Mouse (Mus musculus): ENCODE data around the gene Atp11a.

Gene Atp11a

DNA sequence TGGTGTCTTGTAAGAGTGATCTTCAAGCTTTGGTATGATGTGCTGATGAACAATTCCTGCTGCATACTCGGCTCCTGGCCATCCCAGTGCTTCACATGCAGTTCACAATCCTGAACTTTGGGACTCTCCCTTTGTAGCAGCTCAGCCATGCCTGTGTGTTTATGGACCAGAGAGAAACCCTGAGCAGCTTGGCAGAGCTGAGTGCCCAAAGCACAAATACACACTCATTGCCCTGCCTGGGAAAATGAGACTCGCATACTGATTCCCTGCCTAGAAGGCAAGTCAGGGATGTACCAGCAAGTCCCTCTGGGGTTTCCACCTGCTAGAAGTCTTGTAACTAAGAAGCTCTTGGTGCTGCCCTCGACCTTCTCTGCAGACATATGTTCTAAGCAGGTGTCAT, 112.8 kb downstream of the Atp11a start:
- DNase-seq (ENCODE audit: extremely low read depth, insufficient read length, low spot score) = no peak

GRCm38 (mm10) chr8:12870656-12871055, 113.8 kb downstream of the Atp11a start:
- no peak for DNase-seq (ENCODE audit: extremely low read depth, insufficient read length, low spot score)

GRCm38 (mm10) chr8:12871461-12871860, 114.6 kb downstream of the Atp11a start:
- DNase-seq (ENCODE audit: extremely low read depth, insufficient read length, low spot score) = no peak

DNA sequence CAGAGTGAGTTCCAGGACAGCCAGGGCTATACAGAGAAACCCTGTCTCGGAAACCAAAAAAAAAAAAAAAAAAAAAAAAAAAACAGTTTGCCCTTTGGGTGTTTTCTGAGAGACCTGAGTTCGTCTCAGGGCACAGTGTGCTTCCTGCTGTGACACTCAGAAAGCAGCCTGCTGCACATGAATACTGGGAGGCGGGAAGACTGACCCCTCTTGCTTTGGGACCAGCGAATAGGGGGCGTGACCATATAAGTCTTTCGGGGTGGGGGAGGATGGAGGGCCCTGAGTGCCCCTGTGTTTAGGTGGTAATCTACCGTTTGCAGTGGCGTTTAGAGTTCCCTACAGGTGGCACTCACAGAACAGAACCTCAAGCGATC, 116.2 kb downstream of the Atp11a start:
- no peak for DNase-seq (ENCODE audit: extremely low read depth, insufficient read length, low spot score)

DNA sequence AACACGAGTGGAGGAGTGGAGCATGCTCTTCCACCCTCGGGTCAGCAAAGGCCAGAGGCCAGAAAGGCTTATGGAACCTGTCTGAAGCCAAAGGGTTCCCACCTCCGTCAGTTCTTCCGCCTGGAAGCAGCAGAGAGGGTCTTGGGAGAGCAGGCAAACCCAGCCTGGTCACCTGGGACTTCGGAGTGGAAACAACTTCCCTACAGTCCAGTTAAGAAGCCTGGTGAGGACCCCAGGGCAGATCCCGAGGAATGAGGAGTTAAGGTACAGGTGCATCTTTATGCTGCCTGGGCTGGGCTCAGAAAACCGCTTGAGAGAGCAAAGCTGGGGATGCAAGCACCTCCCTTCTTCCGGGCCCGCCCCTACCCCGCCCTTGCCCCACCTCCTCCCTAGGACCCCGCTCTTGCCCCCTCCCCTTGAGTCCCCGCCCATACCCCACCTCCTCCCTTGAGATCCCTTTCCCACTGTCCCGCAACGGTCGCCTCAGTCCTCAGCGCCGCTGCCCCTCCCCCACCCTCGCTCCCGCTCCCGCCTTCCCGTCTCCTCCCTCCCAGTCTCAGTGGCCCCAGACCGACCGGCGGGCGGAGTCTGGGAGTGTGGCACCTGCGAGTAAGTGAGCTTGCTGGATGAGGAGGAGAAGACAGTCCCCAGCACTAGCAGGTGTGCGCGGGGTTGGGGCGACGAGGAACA, 116.7 kb downstream of the Atp11a start, which contains the start of gene Mcf2l:
Mcf2l (plus strand) TSS at position 450 of the 690 bp plus-strand sequence.
- no peak for DNase-seq (ENCODE audit: extremely low read depth, insufficient read length, low spot score)

GRCm38 (mm10) chr8:12874194-12874791, 117.5 kb downstream of the Atp11a start:
- no peak for DNase-seq (ENCODE audit: extremely low read depth, insufficient read length, low spot score)

DNA sequence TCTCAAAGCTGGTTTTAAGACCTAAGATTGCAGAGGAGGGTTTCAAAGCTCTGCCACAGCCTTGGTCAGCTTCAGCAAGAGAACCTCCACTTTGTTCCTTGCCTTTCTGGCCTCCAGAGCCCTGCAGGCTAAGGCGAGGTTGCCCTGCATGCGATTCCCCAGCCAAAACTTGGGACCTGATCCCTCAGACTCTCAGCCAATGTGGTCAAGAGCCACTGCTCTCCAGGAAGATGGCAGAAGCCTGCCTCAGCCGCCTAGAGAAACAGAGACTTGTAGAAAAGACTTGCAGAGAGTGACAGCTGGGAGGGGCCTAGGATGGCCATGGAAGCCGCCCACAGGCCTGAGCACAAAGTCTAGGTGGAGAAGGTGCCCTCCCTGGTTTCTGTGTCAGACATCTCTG, 118.2 kb downstream of the Atp11a start:
- DNase-seq (ENCODE audit: extremely low read depth, insufficient read length, low spot score) = no peak

DNA sequence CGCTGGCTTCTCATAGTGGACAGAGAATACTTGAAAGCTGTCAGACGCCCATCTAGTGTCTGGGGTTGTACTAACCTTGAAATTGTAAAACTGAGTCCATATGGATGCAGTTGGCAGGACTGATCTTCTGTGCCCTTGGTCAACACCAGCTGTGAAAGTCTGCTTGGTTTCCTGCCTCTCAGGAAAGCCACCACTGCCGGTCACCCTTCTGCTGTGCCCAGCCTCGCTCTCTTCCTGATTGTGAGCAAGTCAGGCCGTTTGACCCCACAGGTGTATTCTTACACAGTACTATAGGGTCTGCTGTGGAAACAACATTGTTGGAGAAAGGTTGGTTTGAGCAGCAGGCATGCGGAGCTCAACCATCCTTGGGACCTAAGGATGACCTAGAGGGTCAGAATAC, 120.3 kb downstream of the Atp11a start:
- DNase-seq (ENCODE audit: extremely low read depth, insufficient read length, low spot score) = no peak

DNA sequence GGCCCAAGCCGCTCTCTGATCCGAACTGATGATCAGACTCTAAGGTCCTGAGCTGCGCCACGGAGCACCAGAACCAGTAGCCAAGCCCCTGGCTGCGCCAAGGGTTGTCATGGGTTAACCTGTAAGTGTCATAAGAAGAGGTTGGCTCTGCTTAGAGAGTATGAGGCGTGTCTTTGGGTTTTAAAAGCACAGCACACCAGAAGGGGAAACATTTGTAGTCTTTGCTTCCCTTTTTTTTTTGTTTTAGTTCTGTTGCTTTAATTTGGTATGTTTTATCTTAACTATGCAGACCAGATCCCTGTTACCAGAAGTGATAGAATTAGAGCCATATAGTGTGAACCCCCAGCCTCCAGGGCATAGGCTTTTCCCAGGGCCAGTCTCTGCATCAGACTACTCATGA, 123.3 kb downstream of the Atp11a start:
- DNase-seq (ENCODE audit: extremely low read depth, insufficient read length, low spot score) = no peak

DNA sequence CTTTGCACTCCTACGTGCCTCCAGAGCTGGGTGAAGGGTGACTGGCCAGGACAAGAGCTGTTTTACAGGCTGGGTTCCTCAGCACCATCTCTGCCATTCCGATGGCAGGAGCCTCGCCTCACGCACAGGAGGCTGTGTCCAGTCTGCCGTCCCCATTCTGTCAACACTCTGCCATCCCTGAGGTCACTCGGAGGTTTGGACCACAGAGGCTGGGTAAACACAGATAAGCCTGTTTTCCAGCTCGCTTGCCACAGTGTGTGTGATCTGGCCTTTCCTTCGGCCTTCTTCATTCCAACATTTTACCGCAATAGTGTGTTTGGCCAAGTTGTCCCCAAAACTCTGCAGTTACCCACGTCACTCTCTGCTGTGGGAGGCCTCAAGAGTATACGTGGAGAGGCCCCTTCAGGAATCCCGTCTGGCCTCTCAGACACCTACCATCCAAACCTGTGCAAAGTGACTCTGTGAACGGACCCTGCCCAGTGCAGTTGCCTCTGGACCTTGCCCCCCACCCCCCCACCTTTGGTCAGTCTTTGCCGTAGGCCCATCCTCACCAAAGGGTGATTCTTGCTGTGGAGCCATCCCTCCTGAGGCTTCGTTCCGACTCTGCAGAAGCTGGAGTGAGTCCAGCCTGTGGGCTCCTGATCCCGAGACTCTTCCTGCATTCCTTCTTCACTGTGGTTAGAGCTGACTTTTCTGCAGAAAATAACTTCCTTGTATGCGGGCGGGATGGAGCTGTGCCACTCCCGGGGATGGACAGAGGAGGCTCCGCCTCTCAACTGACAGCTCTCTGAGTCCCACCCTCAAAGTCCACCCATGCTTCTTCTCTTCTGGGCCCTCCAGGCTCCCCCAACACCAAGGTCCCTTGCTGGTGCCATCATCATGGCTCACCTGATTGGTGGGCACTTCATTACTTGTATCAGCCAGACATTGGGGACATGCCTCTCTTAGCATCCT, 126.5 kb downstream of the Atp11a start:
- DNase-seq (ENCODE audit: extremely low read depth, insufficient read length, low spot score) = peak; percentile 46

DNA sequence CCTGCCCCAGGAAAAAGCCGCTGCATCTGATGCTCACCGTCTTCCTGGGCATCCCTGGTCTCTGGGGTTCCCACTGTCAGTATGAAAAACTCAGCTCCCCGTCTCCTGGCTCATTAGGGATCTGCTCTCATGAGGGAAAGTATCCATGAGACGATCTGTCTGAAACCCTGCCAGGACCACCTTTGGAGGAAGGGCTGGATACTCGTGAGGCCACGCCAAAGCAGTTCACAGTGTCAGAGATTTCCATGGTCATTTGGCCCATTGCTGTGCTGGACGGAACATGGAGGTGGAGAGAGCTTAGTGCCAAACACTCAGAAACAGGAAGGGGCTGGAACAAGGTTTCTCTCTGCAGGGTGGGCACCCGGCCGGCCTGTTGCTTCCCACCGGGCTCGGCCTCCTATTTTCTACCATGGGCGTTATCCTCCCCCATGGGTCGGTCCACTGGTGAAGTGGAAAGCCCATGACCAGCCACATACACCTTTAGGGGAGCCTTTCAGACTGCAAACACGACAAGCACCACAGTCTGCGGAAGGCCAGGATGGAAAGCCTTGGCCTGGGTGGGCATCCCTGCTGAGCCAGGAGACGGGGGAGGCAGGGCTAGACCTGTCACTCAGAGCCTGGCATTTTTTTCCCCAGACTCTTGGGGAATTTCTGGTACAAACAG, 131.1 kb downstream of the Atp11a start:
- DNase-seq (ENCODE audit: extremely low read depth, insufficient read length, low spot score) = no peak

DNA sequence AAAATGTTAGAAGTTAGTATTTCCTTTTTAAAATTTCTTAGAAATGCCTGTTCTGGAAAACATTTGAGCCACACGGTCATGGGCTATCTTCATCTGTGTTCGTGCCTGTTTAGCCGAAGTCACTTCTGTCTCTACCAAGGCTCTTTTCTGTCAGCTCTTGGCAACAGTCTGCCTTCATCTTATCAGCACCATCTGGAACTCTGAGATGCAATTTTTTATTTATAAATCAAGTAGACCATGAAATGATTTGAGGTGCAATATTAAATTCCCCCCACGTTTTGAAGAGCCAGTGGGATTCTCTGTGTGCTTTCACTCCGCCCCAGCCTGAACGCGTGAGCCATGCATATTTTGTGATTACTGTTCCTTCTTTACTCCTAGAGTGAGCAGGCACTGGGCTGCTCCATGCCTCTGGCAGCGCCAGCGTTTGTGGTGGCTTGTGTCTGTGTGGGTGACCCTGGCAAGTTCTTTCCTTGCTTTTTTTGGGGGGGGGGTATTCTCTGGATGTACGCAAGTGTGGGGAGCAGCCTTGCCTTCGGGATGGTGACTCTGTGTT, 132.3 kb downstream of the Atp11a start:
- DNase-seq (ENCODE audit: extremely low read depth, insufficient read length, low spot score) = no peak

DNA sequence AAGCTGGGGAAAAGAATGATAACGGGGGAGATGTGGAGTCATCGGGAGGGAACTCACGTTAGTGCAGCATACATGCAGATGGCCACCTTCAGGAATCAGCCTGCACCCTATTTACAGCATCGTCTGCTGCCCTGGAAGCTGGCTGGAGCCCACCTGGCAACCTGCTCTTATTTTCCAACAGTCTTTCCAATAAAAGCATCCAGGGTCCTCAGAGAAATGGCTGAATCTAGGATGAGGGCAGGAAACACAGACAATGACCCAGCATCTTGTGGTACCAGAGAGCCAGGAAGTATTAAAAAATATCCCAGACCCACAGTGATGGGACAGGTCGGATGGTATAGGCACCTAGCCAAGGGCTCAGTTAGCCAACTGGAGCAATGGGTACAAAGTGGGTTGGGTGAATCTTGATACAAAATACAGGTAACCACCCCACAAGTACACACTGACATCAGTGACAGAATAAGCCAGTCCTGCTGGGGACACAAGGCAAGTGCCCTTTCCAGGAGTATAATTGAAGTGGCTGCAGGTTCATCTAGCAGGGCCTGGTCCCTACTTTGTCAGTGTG, 136.2 kb downstream of the Atp11a start:
- no peak for DNase-seq (ENCODE audit: extremely low read depth, insufficient read length, low spot score)

DNA sequence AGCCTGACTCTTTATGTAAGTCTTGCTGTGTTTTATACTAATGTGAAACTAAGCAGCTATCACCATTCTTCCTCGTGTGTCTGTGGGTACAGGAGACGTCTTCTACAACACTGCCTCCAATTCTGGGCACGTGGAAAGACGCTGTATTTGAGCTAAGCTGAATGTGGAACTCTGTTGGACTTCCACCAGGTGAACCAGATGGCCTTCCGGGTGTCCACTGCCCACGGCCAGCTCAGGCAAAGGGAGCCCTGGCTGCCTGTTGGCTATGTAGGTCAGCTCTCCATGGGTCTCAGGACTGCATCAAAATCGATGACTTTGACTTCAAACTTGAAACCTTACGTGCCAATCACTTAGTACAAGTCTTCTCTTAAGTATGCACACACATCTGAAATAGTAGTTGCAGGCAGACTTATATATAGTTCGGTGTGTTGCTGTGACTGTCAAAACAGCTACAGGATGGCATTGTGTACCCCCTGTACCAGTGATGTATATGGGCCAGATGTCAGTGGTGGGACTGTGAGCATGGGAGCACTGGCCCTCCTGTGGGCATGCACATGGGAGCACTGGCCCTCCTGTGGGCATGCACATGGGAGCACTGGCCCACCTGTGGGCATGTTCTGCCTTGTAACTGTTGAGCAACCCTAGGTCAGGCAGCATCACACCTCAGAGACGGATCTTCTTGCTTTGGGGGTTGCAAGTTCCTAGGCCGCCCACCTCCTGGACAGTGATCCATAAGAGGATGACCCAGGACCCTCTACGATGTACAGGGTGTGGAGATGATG, 137.2 kb downstream of the Atp11a start:
- no peak for DNase-seq (ENCODE audit: extremely low read depth, insufficient read length, low spot score)

DNA sequence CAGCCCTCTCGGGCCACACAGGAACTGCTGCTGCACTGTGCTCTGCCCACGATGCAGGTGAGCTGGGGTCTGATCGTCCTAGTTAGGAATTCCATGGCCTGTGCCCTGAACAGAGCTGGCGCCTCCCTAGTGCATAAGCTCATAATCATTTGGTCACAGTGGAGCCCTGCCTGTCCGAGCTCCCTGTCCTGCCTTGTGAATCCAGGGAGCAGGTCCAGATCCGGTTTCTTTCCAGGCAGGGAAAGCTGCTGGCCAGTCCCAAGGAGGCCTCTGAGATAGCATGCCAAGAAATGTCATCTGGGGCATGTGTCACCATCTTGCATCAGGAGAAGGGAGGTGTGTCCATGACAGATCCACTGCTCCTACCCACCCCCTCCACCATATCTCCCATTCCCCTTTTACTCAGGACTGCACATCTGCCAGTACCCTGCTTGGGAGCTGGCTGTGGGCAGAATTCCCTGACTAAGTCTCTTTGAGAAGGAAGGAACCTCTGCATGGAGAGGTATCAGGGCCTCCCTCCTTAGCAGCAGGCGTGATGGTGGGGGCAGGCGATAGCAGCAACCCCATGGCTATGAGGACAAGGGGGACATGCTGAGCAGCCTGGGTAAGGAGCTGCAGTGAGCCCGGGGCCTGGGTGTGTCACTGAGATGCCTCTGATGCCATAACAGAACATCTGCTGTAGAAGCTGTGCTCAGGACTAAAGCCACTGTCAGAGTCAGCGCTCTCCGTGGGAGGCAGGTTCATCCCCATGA, 138.1 kb downstream of the Atp11a start:
- DNase-seq (ENCODE audit: extremely low read depth, insufficient read length, low spot score) = no peak

DNA sequence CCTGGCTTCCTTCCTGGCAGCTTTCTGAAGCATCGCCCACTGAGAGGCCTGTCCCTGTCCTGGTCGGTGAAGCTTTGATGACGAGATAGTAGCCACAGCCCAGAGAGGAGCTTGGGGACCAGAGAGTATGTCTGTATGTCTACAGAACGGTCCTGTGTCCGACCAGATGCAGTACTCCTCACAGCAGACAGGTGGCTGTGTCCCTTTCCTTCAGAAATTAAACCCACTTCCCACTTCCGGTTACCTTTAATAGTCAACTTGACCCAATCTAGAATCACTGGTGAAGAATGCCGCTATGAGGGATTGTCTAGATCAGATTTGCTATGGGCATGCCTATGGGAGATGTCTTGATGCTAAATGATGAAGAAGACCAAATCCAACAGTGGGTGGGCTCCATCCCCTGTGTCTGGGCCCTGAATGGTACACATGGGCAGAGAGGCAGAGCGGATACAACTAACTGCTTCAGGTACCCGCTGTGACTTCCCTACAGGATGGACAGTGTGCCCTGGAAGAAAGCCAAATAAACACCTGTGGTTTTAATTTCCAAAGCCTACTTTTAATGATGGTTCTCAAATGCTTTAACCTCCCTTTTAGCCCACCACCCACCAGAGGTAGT, 138.8 kb downstream of the Atp11a start:
- DNase-seq (ENCODE audit: extremely low read depth, insufficient read length, low spot score) = no peak

- no peak for DNase-seq (ENCODE audit: extremely low read depth, insufficient read length, low spot score)
Measured at GRCm38 (mm10) chr8:12896494-12897373, 139.9 kb downstream of the Atp11a start.

Measured in 3134 (cell line).